Mouse (Mus musculus) stomach, embryonic 16.5 days (tissue): ENCODE data around the gene Ilf2. TPM values are rescaled to one million over a fixed set of nuclear protein-coding genes. Genes with fewer than 3 reads are reported as not detected.

Experiments used
- ATAC-seq: fragments of 200-750 bp; cut with Nextera tagmentation; 2 replicates; pipeline ENCODE4 v1.8.0; 2017; ENCODE audit warnings: moderate number of reproducible peaks, moderate TSS enrichment; ENCODE audit not compliant: insufficient read depth, low FRiP score
- H3K27ac ChIP-seq: fragments of 300-500 bp; sonication (generic); 2 replicates; pipeline ENCODE4 v1.5.1; 2014; ENCODE audit warnings: low read length
- H3K27me3 ChIP-seq: fragments of 300-500 bp; sonication (generic); 2 replicates; pipeline ENCODE4 v1.6.1; 2014; ENCODE audit warnings: low read length, control low read depth, mixed read lengths; ENCODE audit not compliant: control insufficient read depth, insufficient read depth
- H3K36me3 ChIP-seq: fragments of 300-500 bp; sonication (generic); 2 replicates; pipeline ENCODE4 v1.6.1; 2014; ENCODE audit warnings: low read length; ENCODE audit not compliant: control insufficient read depth, insufficient read depth
- H3K4me1 ChIP-seq: fragments of 300-500 bp; sonication (generic); 2 replicates; pipeline ENCODE4 v1.6.1; 2014; ENCODE audit warnings: low read length, control low read depth, mixed read lengths; ENCODE audit not compliant: control insufficient read depth, insufficient read depth
- H3K4me2 ChIP-seq: fragments of 300-500 bp; sonication (generic); 2 replicates; pipeline ENCODE4 v1.6.1; 2014; ENCODE audit warnings: low read depth, low read length, mixed read lengths
- H3K4me3 ChIP-seq: fragments of 300-500 bp; sonication (generic); replicated peaks from 2 replicates; pipeline ENCODE4 v1.5.1; 2014; ENCODE audit warnings: mild to moderate bottlenecking, low read length
- H3K9ac ChIP-seq: fragments of 300-500 bp; sonication (generic); 2 replicates; pipeline ENCODE4 v1.6.1; 2014; ENCODE audit warnings: low read length
- H3K9me3 ChIP-seq: fragments of 300-500 bp; sonication (generic); replicated peaks from 2 replicates; pipeline ENCODE4 v1.6.1; 2016; ENCODE audit warnings: low read length, control low read depth; ENCODE audit not compliant: control insufficient read depth
- WGBS: fragments of 180-500 bp; shearing (Covaris S2); extraction: QIAGEN DNeasy Blood & Tissue Kit; methylation state at CpG from one replicate; pipeline ENCODE4 v1.1.7; 2014; 5-methylcytosine and 5-hydroxymethylcytosine counted together
- polyA plus RNA-seq: library from polyadenylated mRNA; unstranded; fragments of >200 nt; fragmentation: Nextera tagmentation; extraction: Ambion mirVana; gene quantifications from 2 replicates; pipeline ENCODE4 v1.2.1, GENCODE M21; 2015

Gene Ilf2
- polyA plus RNA-seq = 137 and 147 TPM in 2 replicates

GRCm38 (mm10) chr3:90475831-90476611 lies at the start of gene Ilf2:
Gene Ilf2, plus strand, starts transcription at chr3:90476126.
- Histone ChIP-seq H3K9me3 (no peaks in the 10 kb centered on the region), H3K4me3 (peak within 1 kb of the TSS; percentile 74), H3K4me2 (peak within 1 kb of the TSS; percentile 59), H3K36me3 (peaks cover 12% of the 10 kb centered on the region), H3K9ac (peak within 1 kb of the TSS; percentile 86), H3K27me3 (no peaks in the 10 kb centered on the region), H3K27ac (peak within 1 kb of the TSS; percentile 88), H3K4me1 (peaks cover 7% of the 10 kb centered on the region; the same call in 1 of the 2 replicates)
- under 1% methylated on average over 45 of the region's 45 CpGs for WGBS
- ATAC-seq = peak; percentile 99

GRCm38 (mm10) chr3:90427574-90427973 lies 48.4 kb upstream of the Ilf2 start:
- no peak for ATAC-seq
- no peaks in the 10 kb centered on the region for H3K9me3 ChIP-seq
- H3K4me1 ChIP-seq = peaks cover 23% of the 10 kb centered on the region
- H3K36me3 ChIP-seq = no peaks in the 10 kb centered on the region
- H3K27ac ChIP-seq = no peak overlapping the region
- no peak overlapping the region for H3K4me2 ChIP-seq
- H3K27me3 ChIP-seq = no peaks in the 10 kb centered on the region
- no peak overlapping the region for H3K9ac ChIP-seq
- 75% methylated on average over 1 of the region's 1 CpGs for WGBS
- no peak overlapping the region for H3K4me3 ChIP-seq

- H3K27me3 ChIP-seq = no peaks in the 10 kb centered on the region
- H3K9me3 ChIP-seq = no peaks in the 10 kb centered on the region
- WGBS = 61% methylated on average over 6 of the region's 6 CpGs
- no peak overlapping the region for H3K9ac ChIP-seq
- H3K27ac ChIP-seq = no peak overlapping the region
- H3K4me1 ChIP-seq = peaks cover 23% of the 10 kb centered on the region
- H3K4me2 ChIP-seq = no peak overlapping the region
- 0 out of 2 replicates have a peak, but pooled peaks have one; percentile 12 for ATAC-seq
- H3K36me3 ChIP-seq = no peaks in the 10 kb centered on the region
- H3K4me3 ChIP-seq = no peak overlapping the region
Measured at GRCm38 (mm10) chr3:90428186-90428585, 47.7 kb upstream of the Ilf2 start.

GRCm38 (mm10) chr3:90429576-90429975 lies 46.4 kb upstream of the Ilf2 start:
- Histone ChIP-seq H3K9ac (no peak overlapping the region), H3K4me3 (no peak overlapping the region), H3K9me3 (no peaks in the 10 kb centered on the region), H3K36me3 (no peaks in the 10 kb centered on the region), H3K4me2 (no peak overlapping the region), H3K27ac (no peak overlapping the region), H3K27me3 (no peaks in the 10 kb centered on the region), H3K4me1 (peaks cover 28% of the 10 kb centered on the region)
- ATAC-seq = no peak
- 79% methylated on average over 3 of the region's 3 CpGs for WGBS

GRCm38 (mm10) chr3:90432348-90432747 lies 43.6 kb upstream of the Ilf2 start:
- no peaks in the 10 kb centered on the region for H3K36me3 ChIP-seq
- ATAC-seq = no peak

GRCm38 (mm10) chr3:90432811-90433219 lies 43.1 kb upstream of the Ilf2 start:
- Histone ChIP-seq H3K4me3 (peak overlapping the region; percentile 65), H3K9ac (peak overlapping the region; percentile 81), H3K27ac (peak overlapping the region; percentile 95), H3K4me1 (peaks cover 28% of the 10 kb centered on the region), H3K9me3 (no peaks in the 10 kb centered on the region), H3K27me3 (no peaks in the 10 kb centered on the region), H3K4me2 (peak overlapping the region; percentile 99), H3K36me3 (no peaks in the 10 kb centered on the region)
- WGBS = under 1% methylated on average over 12 of the region's 12 CpGs
- peak; percentile 7; the same call in 1 of the 2 replicates for ATAC-seq

More at GRCm38 (mm10) chr3:90432348-90432747, 43.6 kb upstream of the Ilf2 start:
- no peaks in the 10 kb centered on the region for H3K27me3 ChIP-seq
- 9% methylated on average over 2 of the region's 2 CpGs for WGBS
- peak overlapping the region; percentile 81 for H3K9ac ChIP-seq
- no peaks in the 10 kb centered on the region for H3K9me3 ChIP-seq
- H3K4me2 ChIP-seq = peak overlapping the region; percentile 99
- peak overlapping the region; percentile 95 for H3K27ac ChIP-seq
- peaks cover 28% of the 10 kb centered on the region for H3K4me1 ChIP-seq
- H3K4me3 ChIP-seq = peak overlapping the region; percentile 65

GRCm38 (mm10) chr3:90433381-90434020 lies 42.4 kb upstream of the Ilf2 start, which contains the start of gene Ints3:
Gene Ints3, minus strand, starts transcription at chr3:90433622.
- Histone ChIP-seq H3K4me1 (peaks cover 28% of the 10 kb centered on the region), H3K9ac (peak within 1 kb of the TSS; percentile 81), H3K4me2 (peak within 1 kb of the TSS; percentile 99), H3K27me3 (no peaks in the 10 kb centered on the region), H3K4me3 (peak within 1 kb of the TSS; percentile 65), H3K27ac (peak within 1 kb of the TSS; percentile 95), H3K36me3 (no peaks in the 10 kb centered on the region), H3K9me3 (no peaks in the 10 kb centered on the region)
- under 1% methylated on average over 52 of the region's 52 CpGs for WGBS
- peak; percentile 99 for ATAC-seq

GRCm38 (mm10) chr3:90434073-90434730 lies 41.7 kb upstream of the Ilf2 start:
- peak overlapping the region; percentile 82 for H3K27ac ChIP-seq
- peak overlapping the region; percentile 63 for H3K4me2 ChIP-seq
- no peaks in the 10 kb centered on the region for H3K27me3 ChIP-seq
- H3K36me3 ChIP-seq = no peaks in the 10 kb centered on the region
- ATAC-seq = no peak
- peak overlapping the region; percentile 52 for H3K9ac ChIP-seq
- H3K4me1 ChIP-seq = peaks cover 25% of the 10 kb centered on the region
- WGBS = 44% methylated on average over 11 of the region's 11 CpGs
- peak overlapping the region; percentile 65 for H3K4me3 ChIP-seq
- no peaks in the 10 kb centered on the region for H3K9me3 ChIP-seq
